Mouse (Mus musculus): ENCODE measurements around the gene Cdh23.

Cdh23 gene

DNA sequence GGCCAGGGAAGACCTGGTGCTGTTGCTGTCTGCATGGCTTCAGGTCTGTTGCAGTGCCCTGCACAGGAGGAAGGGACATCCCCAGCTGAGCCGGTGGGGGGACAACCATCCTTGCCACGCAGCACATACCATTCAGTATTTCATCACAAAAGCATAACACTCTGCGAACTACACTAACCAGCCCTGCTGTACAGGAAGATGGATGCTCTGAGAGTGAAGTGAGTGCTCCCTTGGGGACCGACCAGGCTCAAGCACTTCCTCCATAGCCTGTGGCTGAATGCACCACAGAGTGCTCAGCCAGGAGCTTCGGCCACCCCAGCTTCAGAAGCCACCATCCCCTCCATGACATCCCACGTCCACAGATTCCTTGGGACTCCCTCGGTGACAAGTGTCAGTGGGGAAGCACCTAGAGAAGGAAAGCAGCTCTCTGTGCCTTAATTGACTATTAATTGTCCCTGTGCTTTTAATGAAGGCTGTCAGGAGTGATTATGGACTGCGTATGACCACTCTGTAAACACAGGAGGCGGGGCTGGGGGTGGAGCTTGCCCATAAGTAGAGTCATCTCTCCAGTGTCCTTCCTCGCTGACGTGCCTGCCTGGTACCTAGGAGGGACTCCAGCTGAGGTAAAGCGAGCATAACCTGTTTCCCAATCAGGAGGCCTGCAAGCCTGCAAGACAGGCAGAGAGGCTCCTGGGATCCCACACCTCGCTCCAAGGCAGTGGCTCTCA lies 60.6 kb downstream of the Cdh23 start:
- no peak for DNase-seq (ENCODE audit: low spot score)

DNA sequence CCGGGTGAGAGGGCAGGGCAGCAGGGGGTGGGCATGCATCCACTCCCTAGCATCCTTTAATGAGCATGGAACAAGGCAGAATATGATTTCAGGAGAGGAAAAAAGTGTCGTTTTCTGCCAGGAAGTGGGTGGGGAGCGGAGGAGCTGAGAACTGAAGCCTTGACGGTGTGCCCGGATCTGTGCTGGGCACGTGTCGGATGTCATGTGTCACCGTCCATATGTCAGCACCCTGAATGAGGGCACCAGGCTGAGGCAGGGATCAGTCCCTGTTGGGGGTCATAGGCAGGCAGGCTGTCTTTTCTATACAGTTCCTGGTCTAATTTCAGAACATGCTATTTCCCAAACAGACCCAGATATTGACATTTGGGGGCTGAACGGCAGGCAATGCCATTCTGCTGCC lies 61.9 kb downstream of the Cdh23 start:
- DNase-seq (ENCODE audit: low spot score), result no peak

DNA sequence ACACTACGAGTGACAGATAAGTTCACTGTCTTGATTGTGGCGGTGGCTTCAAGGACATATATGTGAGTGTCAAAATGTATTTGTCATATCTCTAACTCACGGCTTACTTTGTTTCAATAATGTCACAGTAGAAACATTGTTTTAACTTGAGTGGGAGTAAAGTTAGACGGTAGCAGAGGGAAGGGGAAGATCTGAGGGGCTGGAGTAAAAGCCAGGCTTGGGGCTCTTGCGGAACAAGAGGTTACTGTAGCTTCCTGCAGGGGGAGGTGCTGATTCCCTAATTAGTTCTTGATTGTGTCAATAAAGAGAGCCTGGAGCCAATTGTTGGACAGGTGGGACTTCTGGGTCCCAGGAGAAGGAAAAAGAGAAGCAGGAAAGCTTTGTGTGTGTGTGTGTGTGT lies 70.2 kb downstream of the Cdh23 start:
- DNase-seq (ENCODE audit: low spot score), result no peak

DNA sequence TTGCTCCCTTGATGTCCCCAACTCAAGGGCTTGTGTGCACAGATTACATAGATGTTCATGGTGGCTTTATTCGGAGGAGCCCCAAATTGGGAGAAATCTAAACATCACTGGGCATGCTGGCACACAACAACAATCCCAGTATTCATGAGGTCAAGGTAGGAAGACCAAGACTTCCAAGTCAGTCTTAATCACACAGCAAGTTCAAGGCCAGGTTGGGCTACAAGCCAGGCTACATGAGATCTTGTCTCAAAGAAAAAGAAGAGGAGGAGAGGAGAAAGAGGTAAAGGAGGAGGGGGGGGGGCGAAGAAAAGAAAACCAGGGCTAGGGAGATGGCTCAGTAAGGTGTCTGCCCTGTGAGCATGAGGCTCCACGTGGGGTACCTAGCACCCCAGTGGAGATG lies 70.8 kb downstream of the Cdh23 start:
- DNase-seq (ENCODE audit: low spot score), result no peak

DNA sequence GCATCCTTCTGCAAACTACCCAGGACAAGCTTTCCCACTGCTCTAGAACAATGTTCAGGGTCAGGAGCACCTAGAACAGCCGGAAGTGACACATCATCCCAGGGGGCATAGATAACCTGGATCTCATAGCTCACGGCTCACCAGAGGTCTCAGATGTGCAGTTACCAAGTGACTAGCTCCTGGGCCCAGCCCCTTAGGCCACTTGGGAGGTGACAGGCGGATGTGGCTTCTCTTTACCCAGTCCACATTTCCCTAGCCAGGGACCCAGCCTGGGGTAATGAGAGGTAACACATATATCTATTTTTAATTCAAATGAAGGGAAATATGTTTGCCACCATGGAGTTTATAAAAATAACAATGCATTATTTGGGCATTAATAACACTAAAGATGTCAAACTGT lies 71.3 kb downstream of the Cdh23 start:
- no peak for DNase-seq (ENCODE audit: low spot score)

DNA sequence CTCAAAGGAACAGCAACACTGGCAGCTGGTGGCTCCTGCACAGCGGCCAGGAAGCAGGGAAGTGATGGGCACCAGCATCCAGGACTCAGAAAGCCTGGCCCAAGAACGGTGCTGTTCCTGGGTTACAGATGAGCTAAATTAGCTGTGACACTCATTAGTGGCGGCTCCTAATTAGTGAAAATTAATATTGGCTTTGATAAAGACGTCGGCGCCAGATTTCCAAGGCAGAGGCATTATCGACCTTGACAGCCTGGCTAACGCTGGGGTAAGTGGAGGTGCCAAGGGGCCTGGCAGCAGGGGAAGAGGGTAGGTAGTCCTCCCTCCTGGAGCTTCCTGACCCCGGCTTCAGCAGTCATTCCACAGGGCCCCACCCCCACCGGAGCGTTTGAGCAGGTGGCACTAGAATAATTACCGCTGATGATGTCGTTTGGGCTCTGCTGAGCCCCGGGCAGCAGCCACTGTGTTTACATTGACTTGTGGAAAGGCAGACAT lies 72.0 kb downstream of the Cdh23 start:
- no peak for DNase-seq (ENCODE audit: low spot score)

DNA sequence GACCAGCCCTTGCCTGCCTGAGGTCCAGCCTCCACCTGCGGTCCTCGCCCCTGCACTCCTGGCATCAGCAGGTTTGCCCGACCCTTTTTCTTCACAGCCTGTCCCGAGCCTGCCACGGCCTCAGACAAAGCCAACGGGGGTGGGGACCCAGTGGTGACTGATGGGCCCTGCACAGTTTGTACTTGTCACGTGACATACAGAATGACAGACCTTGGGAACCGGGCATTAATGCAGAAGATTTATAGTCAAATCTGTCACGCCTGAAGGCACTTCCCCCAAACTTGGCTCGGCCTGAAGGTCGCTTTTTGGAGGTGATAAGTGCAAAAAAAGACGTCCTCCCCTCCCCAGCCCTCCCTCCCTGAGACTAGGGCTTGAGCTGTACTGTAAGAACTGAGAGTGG lies 73.5 kb downstream of the Cdh23 start:
- no peak for DNase-seq (ENCODE audit: low spot score)

DNA sequence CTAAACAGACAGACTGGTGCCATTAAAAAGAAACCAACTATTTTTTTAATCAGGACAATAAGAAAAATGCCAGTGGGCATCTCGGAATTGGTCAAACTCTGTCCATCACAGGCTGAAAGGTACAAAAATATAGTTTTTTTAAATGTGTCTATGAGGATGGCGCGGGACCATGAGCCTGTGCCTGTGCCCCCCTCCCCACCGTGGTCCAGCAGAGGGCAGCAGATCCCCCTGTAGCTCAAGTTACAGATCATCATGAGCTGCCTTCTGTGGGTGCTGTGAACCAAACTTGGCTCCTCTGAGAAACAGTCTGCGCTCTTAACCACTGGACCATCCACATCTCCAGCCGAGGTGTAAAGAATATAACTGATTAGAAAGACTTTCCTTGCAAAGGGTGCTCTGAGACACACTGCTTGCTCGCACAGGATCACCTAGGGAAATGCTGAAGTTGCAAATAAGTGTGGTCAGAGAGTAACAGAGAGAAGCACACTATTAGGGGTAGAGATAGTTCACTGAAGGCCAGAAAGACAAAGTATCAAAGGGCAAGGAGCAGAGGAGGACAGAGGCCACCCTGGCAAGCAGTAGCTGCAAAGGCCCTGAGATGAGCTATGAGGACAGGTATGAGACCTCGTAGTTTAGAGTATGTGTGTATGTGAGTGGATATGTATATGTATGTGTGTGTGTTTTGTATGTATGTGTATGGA lies 74.7 kb downstream of the Cdh23 start:
- no peak for DNase-seq (ENCODE audit: low spot score)

DNA sequence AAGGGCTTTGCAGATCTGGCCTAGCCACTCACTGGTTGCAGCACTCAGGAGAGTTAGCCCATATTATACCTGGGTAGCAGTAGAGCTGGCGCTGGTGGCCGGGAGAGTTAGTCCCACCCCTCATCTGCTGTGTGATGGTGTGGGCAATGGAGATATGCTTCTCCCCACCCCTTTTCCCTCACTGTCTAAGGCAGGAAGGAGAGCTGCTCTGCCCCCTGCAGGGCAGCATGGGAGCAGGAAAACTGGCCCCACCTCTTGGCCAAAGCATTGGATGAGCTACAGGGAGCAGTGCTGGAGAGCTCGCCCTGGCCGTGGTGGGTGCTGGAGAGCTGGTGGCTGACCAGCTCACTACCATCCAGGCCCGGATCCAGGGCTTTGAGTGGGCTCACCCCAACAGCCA lies 80.4 kb downstream of the Cdh23 start:
- no peak for DNase-seq (ENCODE audit: low spot score)

DNA sequence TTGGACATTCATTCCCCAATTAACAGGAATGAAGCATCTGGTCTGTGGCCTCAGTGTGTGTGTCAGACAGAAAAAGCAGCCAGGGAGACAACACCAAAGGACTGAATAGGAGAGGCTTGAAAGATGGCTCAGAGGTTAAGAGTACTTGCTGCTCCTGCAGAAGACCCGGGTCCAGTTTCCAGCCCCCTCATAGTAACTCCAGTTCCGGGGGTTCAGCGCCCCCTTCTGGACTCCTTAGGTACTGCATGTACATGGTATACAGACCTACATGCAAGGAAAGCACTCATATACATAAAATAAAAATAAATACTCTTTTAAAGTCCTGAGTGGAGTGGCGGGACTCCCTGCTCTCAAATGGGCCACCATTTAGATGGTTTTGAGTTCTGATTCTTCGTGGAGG lies 83.4 kb downstream of the Cdh23 start:
- peak; percentile 29 for DNase-seq (ENCODE audit: low spot score)

DNA sequence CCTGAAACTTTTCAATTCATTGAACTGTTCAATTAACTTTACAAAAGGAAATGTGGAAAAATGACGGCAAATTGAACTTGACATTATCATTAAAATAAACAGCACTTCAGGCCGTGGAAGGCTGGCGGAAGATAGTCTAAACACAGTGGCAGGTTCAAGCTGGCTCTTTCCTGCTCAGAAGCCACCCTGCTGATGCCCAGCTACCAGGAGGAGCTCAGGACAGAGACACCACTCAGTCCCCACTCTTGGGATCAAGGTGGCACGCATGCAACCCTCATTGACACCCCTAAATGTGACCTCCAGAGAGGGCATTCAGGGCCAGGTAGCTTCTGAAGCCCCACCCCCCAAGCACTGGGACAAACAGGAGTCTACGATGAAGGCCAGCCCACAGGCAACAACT lies 89.1 kb downstream of the Cdh23 start:
- DNase-seq (ENCODE audit: low spot score), result no peak

DNA sequence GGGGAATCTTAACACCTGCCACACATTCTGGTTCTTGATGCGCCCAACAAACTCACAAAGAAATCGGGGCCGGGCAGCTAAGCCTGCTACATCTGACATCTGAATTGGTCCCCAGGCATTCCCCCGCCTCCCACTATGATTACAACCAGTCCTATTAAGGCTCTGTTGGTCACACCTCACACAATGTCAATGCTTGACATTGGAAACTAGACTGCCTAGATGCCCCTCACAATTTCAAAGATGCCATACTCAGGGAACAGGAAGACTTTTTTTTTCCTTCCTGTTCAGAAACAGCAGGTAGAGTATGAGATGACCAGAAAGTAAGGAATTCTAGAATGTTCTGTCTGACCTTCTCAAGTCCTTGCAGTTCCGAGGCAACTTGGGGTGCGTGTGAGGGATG lies 89.6 kb downstream of the Cdh23 start:
- DNase-seq (ENCODE audit: low spot score), result no peak

DNA sequence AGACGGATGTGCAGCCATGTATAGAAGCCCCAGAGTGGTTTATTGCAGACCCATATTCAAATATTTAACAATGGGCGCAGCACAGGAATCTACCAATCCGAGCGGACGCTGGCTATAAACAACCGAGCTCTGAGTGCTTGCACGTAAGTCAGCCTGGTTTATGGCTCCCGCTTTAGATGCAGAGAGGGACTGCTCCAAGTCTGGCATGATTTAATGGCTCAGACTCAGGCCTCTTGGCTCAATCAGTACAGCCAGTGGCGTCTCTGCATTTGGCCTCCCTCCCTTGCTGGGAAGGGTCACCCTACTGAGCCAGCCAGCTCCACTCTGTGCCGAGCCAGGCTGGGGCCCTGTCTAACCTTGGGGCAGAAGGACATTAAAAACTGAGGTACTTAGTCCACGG lies 94.1 kb downstream of the Cdh23 start:
- no peak for DNase-seq (ENCODE audit: low spot score)

DNA sequence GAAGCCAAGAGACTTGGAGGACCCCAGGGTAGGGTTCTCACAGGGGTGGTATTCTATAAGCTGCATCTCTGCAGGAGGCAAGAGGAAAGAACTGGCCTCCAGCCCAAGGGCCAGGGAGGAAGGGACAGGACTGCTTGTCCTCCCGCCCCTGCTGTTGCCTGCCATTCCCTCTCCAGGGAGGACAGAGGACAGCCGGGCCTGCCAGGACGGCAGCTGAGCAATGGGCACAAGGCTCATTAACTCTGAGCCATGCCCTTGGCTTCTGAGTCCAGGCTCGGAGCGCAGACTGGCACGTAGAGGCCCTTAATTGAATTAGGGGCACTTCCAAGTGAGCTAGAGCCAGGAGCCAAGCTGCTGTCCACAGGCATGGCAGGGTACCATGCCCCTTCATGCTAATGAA lies 101.1 kb downstream of the Cdh23 start:
- no peak for DNase-seq (ENCODE audit: low spot score)

DNA sequence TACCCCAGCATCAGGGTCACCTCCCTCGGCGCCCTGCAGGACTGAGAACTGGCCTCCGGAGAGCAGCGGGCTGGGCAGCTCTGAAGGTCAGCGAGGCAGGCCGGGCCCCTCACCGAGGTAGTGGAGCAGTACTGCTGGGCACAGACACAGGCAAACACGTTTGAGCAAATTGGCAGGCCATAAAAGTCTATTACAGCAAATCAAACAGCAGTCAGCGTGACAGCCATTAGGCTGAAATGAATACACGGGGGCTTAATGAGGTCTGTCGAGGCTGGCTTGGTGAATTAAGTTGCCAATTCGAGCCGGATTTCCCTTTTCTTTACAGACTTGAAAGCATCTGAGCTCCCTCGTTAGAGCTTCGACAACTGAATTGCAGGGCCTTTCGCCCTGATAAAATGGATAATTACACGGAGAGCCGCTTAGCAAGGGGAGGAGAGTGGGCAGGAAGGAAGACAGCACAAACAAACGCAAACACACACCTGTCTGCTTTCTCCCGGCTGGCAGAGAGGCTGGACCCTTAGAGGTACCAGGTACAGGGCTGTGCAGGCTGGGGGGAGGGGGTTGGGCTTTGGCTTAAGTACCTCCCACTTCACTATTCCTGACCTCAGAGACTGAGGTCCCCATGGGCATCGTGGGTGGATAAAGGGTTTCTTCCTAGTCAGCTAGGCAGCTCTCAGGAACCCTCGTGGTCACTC lies 103.3 kb downstream of the Cdh23 start:
- DNase-seq (ENCODE audit: low spot score), result no peak

DNA sequence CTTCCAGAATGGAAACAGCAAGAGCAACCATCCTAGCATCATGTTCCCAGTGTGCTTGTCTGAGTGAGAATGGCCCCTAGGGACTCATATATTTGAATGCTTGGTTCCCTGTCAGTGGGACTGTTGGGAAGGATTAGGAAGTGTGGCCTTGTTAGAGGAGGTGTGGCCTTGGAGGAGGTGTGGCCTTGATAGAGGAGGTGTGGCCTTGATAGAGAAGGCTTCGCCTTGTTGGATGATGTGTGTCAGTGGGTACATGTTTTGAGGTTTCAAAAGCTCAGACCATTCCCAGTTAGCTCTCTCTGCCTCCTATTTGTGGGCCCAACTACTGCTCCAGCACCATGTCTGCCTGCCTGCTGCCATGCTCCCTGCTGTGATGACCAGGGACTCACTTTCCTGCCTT lies 105.0 kb downstream of the Cdh23 start:
- DNase-seq (ENCODE audit: low spot score), result no peak

DNA sequence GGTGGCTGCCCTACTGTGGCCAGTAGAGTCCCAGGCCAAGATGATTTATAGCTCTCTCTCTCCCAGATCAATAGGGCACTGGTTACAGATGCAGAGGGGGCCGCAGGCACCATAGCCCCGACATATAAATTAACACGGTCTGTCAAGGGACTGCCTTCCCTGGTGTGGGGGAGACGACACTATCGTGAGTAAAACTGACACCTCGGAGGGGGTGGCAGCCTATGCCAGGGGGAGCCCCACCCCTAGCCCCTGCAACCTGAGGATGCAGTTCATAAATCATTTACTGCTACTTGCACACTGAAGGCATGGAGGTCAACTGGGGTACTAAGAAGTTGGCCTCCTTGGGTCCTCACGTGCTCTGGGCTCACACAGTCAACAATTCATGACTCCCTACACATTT lies 106.0 kb downstream of the Cdh23 start:
- no peak for DNase-seq (ENCODE audit: low spot score)

DNA sequence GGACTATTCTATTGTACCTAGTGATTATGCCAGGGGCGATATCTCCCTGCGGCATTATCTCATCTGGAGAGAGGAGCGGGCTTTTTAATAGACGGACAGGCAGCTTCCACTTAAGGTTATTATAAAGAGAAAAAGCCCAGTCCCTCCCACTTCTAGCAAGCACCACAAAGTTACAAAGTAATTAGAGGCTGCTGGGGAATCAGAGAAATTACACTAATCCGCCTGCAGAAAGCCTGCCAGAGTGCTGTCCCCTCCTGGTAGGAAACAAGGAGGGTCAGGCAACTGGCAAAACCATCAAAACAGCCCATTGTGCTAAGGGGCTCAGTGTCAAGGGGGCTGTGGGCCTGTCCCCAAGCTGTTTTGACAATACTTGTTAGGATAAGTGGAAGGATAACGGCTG lies 110.6 kb downstream of the Cdh23 start:
- no peak for DNase-seq (ENCODE audit: low spot score)

DNA sequence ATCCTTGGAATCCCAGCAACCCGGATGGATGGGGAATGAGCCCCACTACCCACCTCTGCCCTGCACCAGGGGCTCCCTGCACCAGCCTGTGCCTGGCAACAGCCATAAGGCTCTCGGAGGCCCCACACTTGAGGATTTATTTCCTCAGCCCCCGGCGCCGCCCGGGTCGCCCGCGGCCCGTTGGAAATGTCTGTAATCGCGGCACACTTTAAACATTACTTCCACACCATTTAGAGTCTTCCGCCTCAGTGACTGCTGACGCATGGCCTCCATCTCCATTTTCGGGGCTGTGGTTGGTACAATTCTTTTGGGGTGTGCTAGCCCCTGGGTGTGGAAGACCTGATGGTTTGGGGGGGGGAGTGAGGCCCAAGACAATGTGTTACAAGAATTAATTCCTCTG lies 113.3 kb downstream of the Cdh23 start:
- no peak for DNase-seq (ENCODE audit: low spot score)

DNA sequence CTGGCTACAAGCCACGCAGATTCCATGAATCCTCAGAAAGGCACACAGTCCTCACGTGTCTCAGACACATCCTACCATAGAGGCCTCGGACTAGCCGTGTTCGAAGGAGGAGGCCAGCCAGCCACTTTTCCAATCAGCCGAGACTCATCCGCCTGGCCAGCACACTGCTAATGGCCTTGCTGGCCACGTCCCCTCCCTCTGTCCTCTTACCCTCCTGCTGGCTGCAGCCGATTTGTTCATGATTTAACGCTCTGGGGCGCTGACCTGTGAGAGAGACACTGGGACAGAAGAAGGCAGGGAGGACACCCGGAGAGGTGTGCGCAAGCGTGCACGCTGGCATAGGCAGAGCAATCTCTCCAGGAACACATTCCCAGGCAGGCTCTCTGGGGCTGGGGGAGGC lies 115.6 kb downstream of the Cdh23 start:
- no peak for DNase-seq (ENCODE audit: low spot score)

DNA sequence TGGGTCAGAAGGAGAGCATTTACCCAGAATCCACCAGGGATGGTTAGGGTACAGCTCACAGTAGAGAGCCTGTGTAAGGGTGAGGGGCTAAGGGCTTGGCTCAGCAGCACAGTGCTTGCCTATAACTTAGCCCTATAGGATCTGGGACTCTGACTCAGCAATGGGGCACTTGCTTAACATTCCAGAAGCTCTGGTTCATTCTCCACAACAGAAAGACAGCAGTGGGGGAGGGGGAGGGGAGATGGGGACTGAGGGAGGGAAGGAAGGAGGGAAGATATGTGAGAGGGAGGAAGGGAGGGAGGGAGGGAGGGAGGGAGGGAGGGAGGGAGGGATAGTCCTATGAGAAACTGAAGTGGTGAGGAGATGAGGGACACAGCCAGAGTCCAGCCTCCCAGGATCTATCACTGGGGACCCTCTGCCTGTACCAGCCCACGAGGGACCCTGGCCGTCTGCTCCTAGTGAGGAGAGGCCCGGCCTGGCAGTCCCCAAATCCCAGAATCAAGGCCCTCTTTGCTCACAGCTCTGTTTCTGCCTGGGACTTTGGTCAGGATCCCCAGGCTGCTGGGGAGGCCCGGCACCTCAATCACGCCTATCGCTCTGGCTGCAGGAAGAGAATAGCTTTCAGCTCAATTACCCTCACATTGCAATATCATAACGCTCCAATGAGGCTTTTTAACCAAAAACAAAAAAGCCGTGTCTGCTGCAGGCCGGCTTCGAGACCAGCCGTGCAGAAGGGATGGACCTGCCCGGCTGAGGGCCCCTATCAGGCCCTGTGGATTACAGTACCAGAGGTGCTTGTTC lies 117.4 kb downstream of the Cdh23 start:
- DNase-seq (ENCODE audit: low spot score), result no peak
